Mouse (Mus musculus) cortical plate, adult 2 months (tissue): ENCODE results near the gene Camta1.

Experiments used
- CTCF ChIP-seq: fragments of 200-500 bp; IDR thresholded peaks from 2 replicates; pipeline ENCODE4 v1.5.1; 2011; ENCODE audit warnings: mild to moderate bottlenecking, control low read depth, low read length; ENCODE audit not compliant: insufficient read depth; ENCODE audit errors: extremely low read depth
- POLR2A ChIP-seq: fragments of 200-500 bp; IDR thresholded peaks from 2 replicates; pipeline ENCODE4 v1.6.1; 2011; ENCODE audit warnings: mild to moderate bottlenecking, low read length, control low read depth; ENCODE audit not compliant: insufficient read depth; ENCODE audit errors: extremely low read depth

GRCm38 (mm10) chr4:151104147-151104546, 757.5 kb downstream of the Camta1 start:
- TF ChIP-seq CTCF, result no peak
- no peak for TF ChIP-seq POLR2A
